Mouse (Mus musculus): ENCODE measurements around the gene Lyrm4. TPM values are rescaled to one million over a fixed set of nuclear protein-coding genes. Genes with fewer than 3 reads are reported as not detected.

The Lyrm4 gene
- polyA plus RNA-seq, 1 experiment from 2014 or later = 24.8 TPM

DNA sequence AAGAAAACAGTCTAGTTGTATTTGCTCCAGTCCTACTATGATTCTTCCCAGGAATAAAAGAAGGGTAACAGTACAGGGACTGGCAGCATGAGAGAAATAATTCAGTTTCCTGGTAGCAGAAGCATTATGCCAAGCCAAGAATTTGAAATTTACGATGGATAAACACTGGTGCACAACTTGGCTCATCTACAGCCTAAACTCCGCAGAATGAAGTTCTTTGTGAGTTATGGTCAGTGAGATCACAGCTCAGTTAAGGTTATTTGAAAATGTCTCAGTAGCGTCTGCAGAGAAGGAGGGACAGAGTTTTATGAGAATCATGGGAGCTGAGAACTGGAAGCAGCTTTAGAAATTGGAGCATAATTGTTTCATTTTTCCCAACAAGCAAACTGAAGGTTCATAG, 31.4 kb downstream of the Lyrm4 start:
- H3K36me3 ChIP-seq (ENCODE audit: control insufficient read depth, insufficient read depth, low read length) = peaks cover 10% of the 10 kb centered on the region; the same call in 1 of the 2 replicates
- WGBS = 79% methylated on average over 3 of the region's 3 CpGs
- ATAC-seq (ENCODE audit: low read depth) = no peak
- no peaks in the 10 kb centered on the region for H3K4me1 ChIP-seq (ENCODE audit: control insufficient read depth, insufficient read depth, low read length)
- no peak overlapping the region for H3K4me3 ChIP-seq (ENCODE audit: low read depth, low read length)
- DNase-seq (ENCODE audit: low spot score) = no peak
- no peaks in the 10 kb centered on the region for H3K9me3 ChIP-seq (ENCODE audit: control insufficient read depth, low read length)
- no peaks in the 10 kb centered on the region for H3K27me3 ChIP-seq (replicated peaks; ENCODE audit: control insufficient read depth, insufficient read depth, low read length)
- no peak overlapping the region for H3K27ac ChIP-seq (replicated peaks; ENCODE audit: low read depth, low read length)
- H3K9ac ChIP-seq (ENCODE audit: low read depth, low read length) = no peak overlapping the region
- no peak overlapping the region for H3K4me2 ChIP-seq (ENCODE audit: low read depth, low read length)

DNA sequence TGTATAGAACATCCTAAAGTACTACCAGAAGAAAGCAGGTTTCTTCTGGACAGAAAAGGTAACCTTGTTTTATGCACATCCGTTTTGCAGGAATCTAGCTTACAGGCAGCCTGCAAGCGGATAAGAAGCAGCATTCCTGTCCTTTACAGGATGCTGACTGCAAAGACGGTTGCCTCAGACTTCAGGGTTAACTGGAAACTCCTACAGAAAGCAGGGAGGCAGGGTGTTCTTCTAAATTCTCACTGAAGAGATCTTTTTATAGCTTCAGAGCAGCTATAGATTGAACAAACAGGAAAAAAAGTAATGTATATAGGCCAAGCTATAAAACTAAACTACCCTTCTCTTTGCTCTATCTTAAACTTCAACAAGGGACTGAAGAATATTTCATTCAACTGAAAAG, 32.6 kb downstream of the Lyrm4 start:
- WGBS = 77% methylated on average over 3 of the region's 3 CpGs

DNA sequence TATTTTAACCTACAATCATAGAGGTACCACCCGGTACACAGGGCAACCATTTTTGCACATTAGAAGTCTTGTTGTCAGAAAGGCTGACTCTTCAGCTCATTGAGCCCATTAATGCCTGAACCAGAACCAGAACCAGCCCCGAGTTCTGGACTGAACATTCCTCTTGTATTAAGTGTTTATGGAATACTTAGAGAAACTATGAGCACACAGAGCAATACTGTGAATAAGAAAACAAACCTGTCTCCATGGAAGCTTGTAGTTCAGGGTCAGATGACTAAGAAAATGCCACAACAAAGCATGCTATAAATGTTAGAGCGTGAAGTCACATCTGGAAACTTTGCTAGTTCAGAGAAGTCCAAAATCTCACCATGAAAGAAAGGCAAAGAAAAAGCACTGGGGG, 35.7 kb downstream of the Lyrm4 start:
- no peak overlapping the region for H3K27ac ChIP-seq (replicated peaks; ENCODE audit: low read depth, low read length)
- no peak overlapping the region for H3K4me3 ChIP-seq (ENCODE audit: low read depth, low read length)
- H3K4me1 ChIP-seq (ENCODE audit: control insufficient read depth, insufficient read depth, low read length) = no peaks in the 10 kb centered on the region
- H3K9me3 ChIP-seq (ENCODE audit: control insufficient read depth, low read length) = no peaks in the 10 kb centered on the region
- H3K4me2 ChIP-seq (ENCODE audit: low read depth, low read length) = no peak overlapping the region
- 0 out of 2 replicates have a peak, but pooled peaks cover 11% of the 10 kb centered on the region for H3K36me3 ChIP-seq (ENCODE audit: control insufficient read depth, insufficient read depth, low read length)
- WGBS = 91% methylated on average over 3 of the region's 3 CpGs
- ATAC-seq (ENCODE audit: low read depth) = no peak
- H3K9ac ChIP-seq (ENCODE audit: low read depth, low read length) = no peak overlapping the region
- no peaks in the 10 kb centered on the region for H3K27me3 ChIP-seq (replicated peaks; ENCODE audit: control insufficient read depth, insufficient read depth, low read length)
- no peak for DNase-seq (ENCODE audit: low spot score)

More for the DNA sequence above, 32.6 kb downstream of the Lyrm4 start:
- Histone ChIP-seq H3K4me1 (ENCODE audit: control insufficient read depth, insufficient read depth, low read length) (no peaks in the 10 kb centered on the region), H3K4me2 (ENCODE audit: low read depth, low read length) (no peak overlapping the region), H3K27ac (replicated peaks; ENCODE audit: low read depth, low read length) (no peak overlapping the region), H3K4me3 (ENCODE audit: low read depth, low read length) (no peak overlapping the region), H3K9ac (ENCODE audit: low read depth, low read length) (no peak overlapping the region), H3K27me3 (replicated peaks; ENCODE audit: control insufficient read depth, insufficient read depth, low read length) (no peaks in the 10 kb centered on the region), H3K9me3 (ENCODE audit: control insufficient read depth, low read length) (no peaks in the 10 kb centered on the region), H3K36me3 (ENCODE audit: control insufficient read depth, insufficient read depth, low read length) (0 out of 2 replicates have a peak, but pooled peaks cover 6% of the 10 kb centered on the region)
- ATAC-seq (ENCODE audit: low read depth) (no peak), DNase-seq (ENCODE audit: low spot score) (no peak)

DNA sequence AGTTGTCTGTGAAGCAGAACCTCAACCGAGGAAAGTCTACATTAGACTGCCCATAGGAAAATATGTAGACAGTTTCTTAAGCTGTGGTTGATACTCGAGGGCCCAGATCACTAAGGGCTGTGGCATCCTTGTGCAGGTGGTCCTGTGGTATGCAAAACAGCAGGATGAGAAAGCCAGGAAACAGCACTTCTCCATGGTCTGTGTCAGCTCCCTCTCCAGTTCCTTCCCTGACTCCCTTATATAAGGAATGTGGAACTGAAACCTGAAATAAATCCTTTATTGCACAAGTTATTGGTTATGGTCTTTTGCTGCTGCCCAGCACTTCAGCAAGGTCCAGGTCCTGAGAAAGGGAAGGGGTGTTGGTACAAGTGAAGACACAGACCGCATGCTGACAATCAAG, 42.8 kb downstream of the Lyrm4 start:
- Histone ChIP-seq H3K27me3 (replicated peaks; ENCODE audit: control insufficient read depth, insufficient read depth, low read length) (no peaks in the 10 kb centered on the region), H3K9ac (ENCODE audit: low read depth, low read length) (no peak overlapping the region), H3K4me2 (ENCODE audit: low read depth, low read length) (no peak overlapping the region), H3K27ac (replicated peaks; ENCODE audit: low read depth, low read length) (no peak overlapping the region), H3K9me3 (ENCODE audit: control insufficient read depth, low read length) (no peaks in the 10 kb centered on the region), H3K4me1 (ENCODE audit: control insufficient read depth, insufficient read depth, low read length) (no peaks in the 10 kb centered on the region), H3K4me3 (ENCODE audit: low read depth, low read length) (no peak overlapping the region), H3K36me3 (ENCODE audit: control insufficient read depth, insufficient read depth, low read length) (0 out of 2 replicates have a peak, but pooled peaks cover 7% of the 10 kb centered on the region)
- 89% methylated on average over 3 of the region's 3 CpGs for WGBS
- no peak for ATAC-seq (ENCODE audit: low read depth)
- DNase-seq (ENCODE audit: low spot score) = no peak

DNA sequence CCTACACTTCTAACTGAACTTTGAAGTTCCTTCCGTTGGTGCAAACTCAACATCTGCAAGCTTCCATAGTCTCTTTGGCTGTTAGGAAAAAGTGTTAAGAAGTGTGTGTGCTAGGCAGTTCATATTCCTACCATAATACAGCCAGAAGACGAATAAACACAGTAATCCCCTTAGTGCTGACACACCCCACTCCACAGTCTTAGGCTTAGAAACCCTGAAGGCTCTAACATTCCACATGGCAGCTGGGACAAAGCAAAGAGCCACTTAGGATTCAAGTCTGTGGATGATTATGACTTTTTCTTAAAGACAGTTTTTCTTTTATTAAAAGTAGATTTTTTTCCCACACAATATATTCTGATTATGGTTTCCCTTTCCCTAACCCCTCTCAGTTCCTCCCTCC, 50.6 kb downstream of the Lyrm4 start:
- H3K27me3 ChIP-seq (replicated peaks; ENCODE audit: control insufficient read depth, insufficient read depth, low read length) = no peaks in the 10 kb centered on the region
- no peak overlapping the region for H3K4me3 ChIP-seq (ENCODE audit: low read depth, low read length)
- no peak overlapping the region for H3K4me2 ChIP-seq (ENCODE audit: low read depth, low read length)
- H3K4me1 ChIP-seq (ENCODE audit: control insufficient read depth, insufficient read depth, low read length) = no peaks in the 10 kb centered on the region
- no peak overlapping the region for H3K9ac ChIP-seq (ENCODE audit: low read depth, low read length)
- WGBS = 65% methylated on average over 2 of the region's 2 CpGs
- H3K27ac ChIP-seq (replicated peaks; ENCODE audit: low read depth, low read length) = no peak overlapping the region
- ATAC-seq (ENCODE audit: low read depth) (no peak), DNase-seq (ENCODE audit: low spot score) (peak; percentile 30)
- H3K36me3 ChIP-seq (ENCODE audit: control insufficient read depth, insufficient read depth, low read length) = no peaks in the 10 kb centered on the region
- no peaks in the 10 kb centered on the region for H3K9me3 ChIP-seq (ENCODE audit: control insufficient read depth, low read length)

DNA sequence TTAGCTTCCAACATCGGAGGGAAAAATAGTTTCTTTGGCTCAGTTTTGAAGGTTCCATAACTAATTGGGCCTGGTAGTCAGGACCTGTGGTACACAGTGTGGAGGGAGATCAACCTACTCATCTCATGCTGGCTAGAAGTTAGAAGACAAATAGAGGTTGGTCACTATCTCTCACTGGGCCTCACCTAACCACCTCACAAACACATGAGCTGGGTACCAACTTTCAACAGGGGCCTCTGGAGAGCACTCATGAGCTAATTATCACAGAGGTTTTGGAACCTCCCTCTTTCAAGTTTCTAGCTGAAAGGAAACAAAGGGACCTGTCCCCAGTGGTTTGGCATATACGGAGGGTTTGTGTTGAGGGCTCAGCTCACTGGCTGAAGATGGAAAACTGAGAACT, 59.8 kb downstream of the Lyrm4 start:
- Histone ChIP-seq H3K9ac (ENCODE audit: low read depth, low read length) (no peak overlapping the region), H3K4me1 (ENCODE audit: control insufficient read depth, insufficient read depth, low read length) (no peaks in the 10 kb centered on the region), H3K9me3 (ENCODE audit: control insufficient read depth, low read length) (no peaks in the 10 kb centered on the region), H3K4me3 (ENCODE audit: low read depth, low read length) (no peak overlapping the region), H3K27me3 (replicated peaks; ENCODE audit: control insufficient read depth, insufficient read depth, low read length) (no peaks in the 10 kb centered on the region), H3K4me2 (ENCODE audit: low read depth, low read length) (no peak overlapping the region), H3K27ac (replicated peaks; ENCODE audit: low read depth, low read length) (no peak overlapping the region), H3K36me3 (ENCODE audit: control insufficient read depth, insufficient read depth, low read length) (no peaks in the 10 kb centered on the region)
- DNase-seq (ENCODE audit: low spot score) (peak; percentile 39), ATAC-seq (ENCODE audit: low read depth) (peak; percentile 50; the same call in 1 of the 2 replicates)
- WGBS = 61% methylated on average over 2 of the region's 2 CpGs

DNA sequence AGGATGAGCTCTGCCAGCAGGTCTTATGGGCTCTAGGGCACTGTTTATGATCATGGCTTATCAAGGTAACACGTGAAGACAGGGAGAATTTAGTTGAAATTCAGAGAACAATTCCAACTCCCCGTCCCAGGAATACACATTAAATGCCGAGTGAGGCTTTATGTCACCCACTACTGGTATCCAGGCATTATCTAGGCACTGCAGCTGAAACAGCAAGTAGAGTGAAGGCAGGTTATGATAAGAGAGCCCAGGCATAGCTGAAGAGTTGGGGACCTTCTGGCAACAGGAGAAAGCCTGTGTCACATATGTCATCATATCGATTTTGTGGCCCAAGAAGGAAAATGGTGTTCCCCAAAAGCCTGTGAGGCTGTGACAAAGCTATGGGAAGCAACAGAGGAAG, 60.4 kb downstream of the Lyrm4 start:
- ATAC-seq (ENCODE audit: low read depth) = no peak
- H3K27ac ChIP-seq (replicated peaks; ENCODE audit: low read depth, low read length) = no peak overlapping the region
- DNase-seq (ENCODE audit: low spot score) = no peak
- no peak overlapping the region for H3K9ac ChIP-seq (ENCODE audit: low read depth, low read length)
- no peaks in the 10 kb centered on the region for H3K36me3 ChIP-seq (ENCODE audit: control insufficient read depth, insufficient read depth, low read length)
- H3K9me3 ChIP-seq (ENCODE audit: control insufficient read depth, low read length) = no peaks in the 10 kb centered on the region
- H3K4me1 ChIP-seq (ENCODE audit: control insufficient read depth, insufficient read depth, low read length) = no peaks in the 10 kb centered on the region
- no peak overlapping the region for H3K4me2 ChIP-seq (ENCODE audit: low read depth, low read length)
- H3K27me3 ChIP-seq (replicated peaks; ENCODE audit: control insufficient read depth, insufficient read depth, low read length) = no peaks in the 10 kb centered on the region
- WGBS = 91% methylated on average over 4 of the region's 4 CpGs
- H3K4me3 ChIP-seq (ENCODE audit: low read depth, low read length) = no peak overlapping the region

DNA sequence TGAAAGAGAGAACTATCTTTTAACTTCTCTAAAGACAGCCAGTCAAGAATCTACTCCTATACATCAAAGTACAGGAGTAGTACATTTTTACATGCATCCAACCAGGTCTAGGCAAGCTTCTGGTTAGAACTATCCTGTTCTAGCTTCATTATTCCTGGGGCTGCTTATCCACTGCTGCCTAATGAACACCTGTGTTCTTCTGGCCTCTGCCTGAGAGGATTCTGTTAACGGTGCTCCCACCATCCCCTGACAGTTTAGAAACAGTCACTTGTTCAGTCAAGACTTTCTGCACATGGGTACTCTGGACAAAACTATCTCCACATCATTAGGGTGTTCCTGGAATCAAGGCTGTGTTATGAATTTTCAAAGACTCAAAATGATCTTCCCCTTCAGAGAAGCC, 60.8 kb downstream of the Lyrm4 start:
- no peak for DNase-seq (ENCODE audit: low spot score)
- no peak overlapping the region for H3K4me3 ChIP-seq (ENCODE audit: low read depth, low read length)
- ATAC-seq (ENCODE audit: low read depth) = no peak

DNA sequence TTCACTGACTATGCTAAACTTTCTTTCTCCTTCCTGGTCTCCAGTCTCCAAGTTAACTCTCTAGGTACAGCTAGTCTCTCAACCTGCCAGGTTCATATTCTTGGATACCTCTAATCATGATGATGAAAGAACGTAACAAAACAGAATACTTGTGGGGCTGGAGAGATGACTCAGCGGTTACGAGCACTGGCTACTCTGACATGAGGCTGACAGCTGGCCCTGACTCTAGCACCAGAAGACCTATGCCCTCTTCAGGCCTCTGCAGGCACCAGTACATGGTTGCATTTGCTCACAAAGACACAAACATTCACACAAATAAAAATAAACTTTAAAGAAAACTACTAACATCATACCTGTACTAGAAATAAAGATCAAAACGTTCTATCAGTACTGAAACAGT, 81.8 kb downstream of the Lyrm4 start:
- ATAC-seq (ENCODE audit: low read depth) (no peak), DNase-seq (ENCODE audit: low spot score) (no peak)
- 86% methylated on average over 4 of the region's 4 CpGs for WGBS
- Histone ChIP-seq H3K27ac (replicated peaks; ENCODE audit: low read depth, low read length) (no peak overlapping the region), H3K4me3 (ENCODE audit: low read depth, low read length) (no peak overlapping the region), H3K9me3 (ENCODE audit: control insufficient read depth, low read length) (no peaks in the 10 kb centered on the region), H3K27me3 (replicated peaks; ENCODE audit: control insufficient read depth, insufficient read depth, low read length) (no peaks in the 10 kb centered on the region), H3K4me2 (ENCODE audit: low read depth, low read length) (no peak overlapping the region), H3K4me1 (ENCODE audit: control insufficient read depth, insufficient read depth, low read length) (no peaks in the 10 kb centered on the region), H3K9ac (ENCODE audit: low read depth, low read length) (no peak overlapping the region), H3K36me3 (ENCODE audit: control insufficient read depth, insufficient read depth, low read length) (no peaks in the 10 kb centered on the region)

More for the DNA sequence above, 60.8 kb downstream of the Lyrm4 start:
- no peaks in the 10 kb centered on the region for H3K9me3 ChIP-seq (ENCODE audit: control insufficient read depth, low read length)
- no peaks in the 10 kb centered on the region for H3K36me3 ChIP-seq (ENCODE audit: control insufficient read depth, insufficient read depth, low read length)
- no peak overlapping the region for H3K4me2 ChIP-seq (ENCODE audit: low read depth, low read length)
- WGBS = 85% methylated on average over 1 of the region's 1 CpGs
- no peaks in the 10 kb centered on the region for H3K27me3 ChIP-seq (replicated peaks; ENCODE audit: control insufficient read depth, insufficient read depth, low read length)
- no peaks in the 10 kb centered on the region for H3K4me1 ChIP-seq (ENCODE audit: control insufficient read depth, insufficient read depth, low read length)
- no peak overlapping the region for H3K9ac ChIP-seq (ENCODE audit: low read depth, low read length)
- H3K27ac ChIP-seq (replicated peaks; ENCODE audit: low read depth, low read length) = no peak overlapping the region

Data from embryonic facial prominence, embryonic 14.5 days (tissue).